Mouse (Mus musculus) natural killer cell, adult 2 months (primary cell): ENCODE measurements around the gene Eps15l1.

Source experiments
- DNase-seq, 2 experiments: peaks; one replicate each; pipeline ENCODE4 v3.0.0; 2022; ENCODE audit warnings: low spot score in 2 of 2

Eps15l1 gene

GRCm38 (mm10) chr8:72415252-72415651 lies 6.0 kb downstream of the Eps15l1 start:
- no peak for DNase-seq

DNA sequence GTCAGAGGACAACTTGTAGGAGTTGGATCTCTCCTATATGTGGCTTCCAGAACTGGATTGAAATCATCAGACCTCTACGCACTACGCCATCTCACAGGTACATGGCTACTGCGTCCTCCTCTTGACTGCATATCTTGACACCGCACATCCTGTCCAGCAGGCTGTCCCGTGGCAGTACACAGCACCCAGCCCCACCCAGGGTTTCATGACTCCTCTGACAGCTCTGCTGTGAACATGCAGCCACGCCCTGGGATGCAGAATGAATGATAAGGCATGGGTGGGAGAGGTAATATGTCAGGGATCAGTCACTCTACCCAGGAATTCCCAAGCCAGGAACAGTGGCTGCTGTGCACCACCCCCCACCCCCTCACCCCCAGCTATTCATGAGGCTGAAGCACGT lies 7.4 kb downstream of the Eps15l1 start:
- DNase-seq, result no peak

GRCm38 (mm10) chr8:72409443-72409842 lies 11.8 kb downstream of the Eps15l1 start:
- DNase-seq, result no peak

DNA sequence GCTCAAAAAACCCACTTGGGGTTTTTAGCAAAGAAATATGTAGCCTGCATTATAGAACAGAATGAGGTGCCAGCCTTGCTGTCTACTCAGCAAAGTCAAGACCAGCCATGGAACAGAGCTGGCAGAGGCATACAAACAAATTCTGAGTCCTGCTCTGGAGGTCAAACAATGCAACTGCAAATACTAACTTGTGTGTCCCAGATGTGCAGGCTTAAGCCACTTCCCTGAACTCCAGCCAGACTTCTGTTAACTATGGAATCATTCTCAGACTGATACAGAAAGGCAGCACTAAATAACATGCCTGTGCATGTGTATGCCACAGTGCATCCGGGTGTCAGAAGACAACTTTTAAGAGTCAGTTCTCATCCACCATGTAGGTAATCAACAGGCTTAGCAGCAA lies 13.4 kb downstream of the Eps15l1 start:
- no peak for DNase-seq

DNA sequence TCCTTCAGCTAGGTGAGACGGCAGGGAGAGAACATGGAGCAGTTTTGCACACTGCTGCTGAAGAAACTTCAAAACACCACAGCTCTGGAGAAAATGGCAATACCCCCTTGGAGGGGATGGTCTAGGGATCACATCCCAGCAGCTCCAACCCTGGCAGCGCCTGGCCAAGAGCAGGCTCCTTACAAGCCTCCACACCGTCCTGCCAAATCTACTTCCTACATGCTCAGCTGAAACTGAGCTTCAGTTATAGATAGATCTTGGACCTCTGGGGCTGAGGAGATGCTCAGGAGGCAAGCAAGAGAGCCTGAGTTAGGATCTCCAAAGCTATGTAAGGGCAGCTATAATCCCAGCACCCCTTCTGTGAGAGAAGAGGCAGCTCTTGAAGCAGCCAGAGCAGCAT lies 18.3 kb downstream of the Eps15l1 start:
- no peak for DNase-seq

- DNase-seq, result no peak
Observed at GRCm38 (mm10) chr8:72401381-72401780, 19.9 kb downstream of the Eps15l1 start.

GRCm38 (mm10) chr8:72385737-72386136 lies 35.5 kb downstream of the Eps15l1 start:
- DNase-seq, result no peak

DNA sequence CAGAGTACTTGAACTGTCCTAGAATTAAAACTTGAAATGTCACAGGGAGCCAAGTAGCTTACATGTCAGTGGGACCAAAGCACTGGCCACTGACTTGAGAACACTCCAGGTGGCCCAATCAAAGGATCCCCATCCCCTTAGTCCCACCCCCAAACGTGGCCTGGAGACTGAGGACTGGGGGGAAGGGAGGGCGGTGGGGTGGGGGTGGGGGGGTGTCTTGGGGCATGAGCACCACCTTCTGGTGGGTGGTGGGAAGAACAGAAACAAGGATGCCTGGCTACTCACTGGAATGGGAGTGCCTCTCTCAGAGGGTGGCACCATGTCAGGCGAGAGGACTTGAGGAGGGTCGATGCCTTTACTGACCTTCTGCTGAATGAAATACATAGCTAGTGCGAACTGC lies 38.9 kb downstream of the Eps15l1 start:
- no peak for DNase-seq

DNA sequence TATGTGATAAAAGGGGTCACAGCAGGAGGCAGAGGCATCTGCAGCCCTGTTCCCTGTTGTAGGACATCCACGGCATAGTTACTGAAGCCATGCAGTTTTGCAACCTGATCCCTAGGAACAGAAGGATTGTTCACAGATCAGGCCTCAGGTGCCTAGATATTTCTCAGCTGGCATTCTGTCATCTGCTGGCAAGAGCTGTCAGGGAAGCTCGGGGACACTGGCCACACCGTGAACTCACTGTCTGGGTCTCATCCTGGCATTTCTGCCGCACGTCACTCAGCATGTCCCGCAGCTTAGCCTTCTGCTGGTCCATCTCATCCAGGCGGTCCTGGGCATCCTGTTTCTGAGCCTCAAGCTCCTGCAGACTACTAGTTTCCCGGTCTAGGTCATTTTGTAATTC lies 40.6 kb downstream of the Eps15l1 start:
- DNase-seq, result no peak

DNA sequence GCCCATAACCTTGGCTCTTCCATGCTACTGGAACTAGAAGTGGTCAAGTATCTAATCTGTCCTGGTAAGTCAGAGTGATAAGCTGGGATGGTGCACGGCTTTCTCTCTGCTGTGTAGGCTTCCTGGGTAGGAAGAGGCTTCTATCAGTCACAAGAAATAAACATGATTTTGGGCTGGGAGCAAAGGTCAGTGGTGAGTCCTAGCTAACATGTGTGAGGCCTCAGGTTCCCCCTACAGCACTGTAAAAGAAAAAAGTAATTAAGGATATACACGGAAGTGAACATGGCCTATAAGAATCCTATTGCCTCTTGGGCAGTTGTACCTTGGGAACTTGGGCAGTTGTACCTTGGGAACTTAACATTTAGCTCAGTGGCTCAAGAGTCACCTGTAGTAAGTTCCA lies 44.4 kb downstream of the Eps15l1 start:
- DNase-seq, result no peak

- no peak for DNase-seq
Observed at GRCm38 (mm10) chr8:72376309-72376708, 45.0 kb downstream of the Eps15l1 start.

- no peak for DNase-seq
Observed at GRCm38 (mm10) chr8:72375161-72375560, 46.1 kb downstream of the Eps15l1 start.

DNA sequence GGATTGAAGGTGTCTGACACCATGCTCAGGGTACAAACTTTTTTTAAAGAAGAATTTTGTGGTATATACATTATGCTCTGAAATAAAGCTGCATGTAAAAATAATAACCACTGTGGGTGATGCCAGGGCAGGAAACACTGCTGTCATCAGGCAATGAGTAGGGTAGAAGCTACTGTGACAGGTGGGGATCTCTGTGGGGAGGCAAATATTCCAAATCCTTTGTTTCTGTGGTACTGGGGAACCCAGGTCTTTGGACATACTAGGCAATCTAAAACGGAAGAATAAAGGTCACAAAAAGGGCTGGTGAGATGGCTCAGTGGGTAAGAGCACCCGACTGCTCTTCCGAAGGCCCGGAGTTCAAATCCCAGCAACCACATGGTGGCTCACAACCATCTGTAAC lies 48.9 kb downstream of the Eps15l1 start:
- no peak for DNase-seq

GRCm38 (mm10) chr8:72371356-72371755 lies 49.9 kb downstream of the Eps15l1 start:
- no peak for DNase-seq

- DNase-seq, result no peak
Observed at GRCm38 (mm10) chr8:72366435-72366834, 54.8 kb downstream of the Eps15l1 start.

DNA sequence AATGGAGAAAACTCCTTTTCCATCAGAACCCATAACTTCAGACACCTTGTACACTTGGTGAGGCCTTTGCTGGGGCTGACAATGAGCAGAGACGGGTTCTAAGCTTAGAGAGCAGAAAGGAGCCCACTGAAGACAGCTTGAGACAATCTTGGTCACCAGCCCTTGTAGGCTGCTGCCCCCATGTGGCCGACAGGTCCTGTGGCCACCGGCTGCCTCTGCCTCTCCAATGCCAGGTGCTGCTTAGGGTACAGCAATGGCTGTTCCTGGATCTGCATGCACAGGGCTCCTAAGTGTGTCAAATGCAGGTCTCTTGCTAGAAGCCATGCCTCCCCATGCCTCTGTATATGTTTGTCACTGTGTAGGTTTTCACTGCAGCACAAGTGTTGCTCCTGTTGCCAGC lies 55.4 kb downstream of the Eps15l1 start:
- peak; percentile 78 to 88 for DNase-seq

GRCm38 (mm10) chr8:72365016-72365415 lies 56.2 kb downstream of the Eps15l1 start:
- peak in 1 of 2 experiments; percentile 43 for DNase-seq

DNA sequence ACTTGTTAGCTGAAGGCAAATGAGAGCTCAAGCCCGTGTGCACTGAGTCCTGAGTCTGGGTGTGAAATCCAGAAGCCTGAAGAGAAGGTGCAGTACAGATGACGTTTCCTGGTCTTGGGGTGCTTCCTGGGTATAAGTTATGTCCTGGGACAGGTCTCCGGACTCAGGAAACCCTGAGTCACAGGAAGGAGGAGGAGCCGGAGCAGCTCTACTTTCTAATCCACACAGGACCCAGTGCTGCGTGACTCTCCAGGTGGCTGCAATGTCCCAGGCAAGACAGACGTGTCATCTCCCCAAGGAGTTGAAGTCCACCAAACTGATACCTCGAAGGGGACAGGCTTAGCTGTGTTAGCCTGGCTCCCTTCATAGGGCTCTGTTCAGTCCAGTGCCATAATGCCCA lies 57.8 kb downstream of the Eps15l1 start:
- no peak for DNase-seq

- no peak for DNase-seq
Observed at GRCm38 (mm10) chr8:72362754-72363153, 58.5 kb downstream of the Eps15l1 start.

- DNase-seq, result peak; percentile 52
Observed at GRCm38 (mm10) chr8:72360162-72360561, 61.1 kb downstream of the Eps15l1 start.

- DNase-seq, result no peak
Observed at GRCm38 (mm10) chr8:72356593-72356992, 64.7 kb downstream of the Eps15l1 start.

GRCm38 (mm10) chr8:72354272-72354671 lies 67.0 kb downstream of the Eps15l1 start:
- peak; percentile 85 to 90 for DNase-seq

- DNase-seq, result peak; percentile 64 to 80
Observed at GRCm38 (mm10) chr8:72353700-72354045, 67.6 kb downstream of the Eps15l1 start.

DNA sequence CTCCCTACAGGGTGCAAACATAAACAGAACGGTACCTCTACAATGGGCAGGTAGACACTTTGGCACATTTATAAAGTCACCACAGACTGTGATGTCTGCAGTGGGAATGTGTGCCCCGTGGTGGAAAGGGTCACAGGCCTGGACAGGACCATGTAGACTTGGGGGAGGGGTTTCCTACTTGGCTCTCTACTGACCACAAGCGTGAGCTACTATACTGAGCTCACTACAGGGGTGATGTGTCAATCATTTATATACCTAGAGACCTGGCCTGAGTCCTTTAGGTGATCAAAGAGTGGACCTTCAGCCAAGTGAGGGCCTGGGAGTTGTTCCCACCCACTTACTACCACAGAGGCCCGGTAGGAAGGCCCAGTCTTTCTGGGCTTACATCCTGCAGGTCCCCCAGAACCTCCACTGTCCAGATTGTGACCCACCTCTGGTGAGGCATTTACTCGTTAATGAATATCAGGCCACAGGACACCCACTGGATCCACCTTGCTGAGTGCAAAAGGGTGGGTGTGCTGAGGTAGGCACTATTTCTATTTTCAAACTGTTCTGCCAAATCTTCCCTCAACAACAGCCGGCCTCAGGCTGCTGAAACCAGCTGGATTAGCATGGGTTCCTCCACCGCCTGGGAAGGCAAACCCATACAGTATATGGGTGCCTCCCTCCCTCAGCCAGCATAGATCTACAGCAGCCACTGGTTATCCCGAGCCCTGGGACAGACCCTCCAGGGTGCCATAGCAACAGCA lies 68.1 kb downstream of the Eps15l1 start:
- DNase-seq, result peak in 1 of 2 experiments; percentile 22
